Mouse (Mus musculus): ENCODE data around the gene Dstyk. TPM values are rescaled to one million over a fixed set of nuclear protein-coding genes. Genes with fewer than 3 reads are reported as not detected.

Gene Dstyk
- total RNA-seq, 2 experiments from 2014 or later: 9.7 to 11.1 TPM

DNA sequence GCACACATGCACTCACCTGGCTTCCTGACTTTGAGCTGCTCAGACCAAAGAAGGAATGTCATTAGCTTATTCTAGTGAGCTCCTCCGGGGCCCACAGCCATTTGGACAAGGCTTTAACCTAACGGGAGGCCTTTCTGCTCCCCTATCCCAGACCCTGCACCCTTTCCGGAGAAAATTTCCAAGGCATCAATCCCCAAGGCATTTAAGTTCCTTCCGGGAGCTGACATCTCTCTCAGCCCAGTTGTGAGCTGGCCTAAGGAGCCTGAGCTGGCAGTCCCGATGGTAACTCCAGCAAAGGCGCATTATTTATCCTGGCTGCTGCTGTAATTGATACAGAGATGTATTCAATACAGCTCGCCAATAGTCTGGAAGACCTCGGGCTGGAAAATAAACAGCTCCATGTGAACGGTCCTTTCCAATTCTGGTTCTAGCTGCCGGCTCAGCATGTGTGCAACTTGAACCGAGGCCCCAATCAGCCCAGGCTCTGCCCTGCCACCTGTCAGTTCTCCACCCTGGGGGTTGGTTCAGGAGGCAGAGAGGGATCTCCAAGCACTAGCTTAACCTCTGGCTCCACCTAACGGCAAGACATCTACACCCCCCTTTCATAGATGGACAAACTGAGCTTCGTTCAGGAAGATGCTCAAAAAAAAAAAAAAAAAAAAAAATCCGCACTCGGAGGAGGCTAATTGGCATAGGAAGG, 27.3 kb upstream of the Dstyk start:
- DNase-seq: peak; percentile 88
- TF ChIP-seq CTCF (IDR thresholded peaks at IDR 0.05): peak; percentile 79
- Histone ChIP-seq H3K27ac (peak overlapping the region; percentile 90), H3K4me3 (peak overlapping the region; percentile 82)
- intact Hi-C loops (cut with DNase I): loop anchor here (1.0 to 2.0 kb wide), 2 partner anchors 23 to 27 kb away; partner anchors contain the start of gene Dstyk

DNA sequence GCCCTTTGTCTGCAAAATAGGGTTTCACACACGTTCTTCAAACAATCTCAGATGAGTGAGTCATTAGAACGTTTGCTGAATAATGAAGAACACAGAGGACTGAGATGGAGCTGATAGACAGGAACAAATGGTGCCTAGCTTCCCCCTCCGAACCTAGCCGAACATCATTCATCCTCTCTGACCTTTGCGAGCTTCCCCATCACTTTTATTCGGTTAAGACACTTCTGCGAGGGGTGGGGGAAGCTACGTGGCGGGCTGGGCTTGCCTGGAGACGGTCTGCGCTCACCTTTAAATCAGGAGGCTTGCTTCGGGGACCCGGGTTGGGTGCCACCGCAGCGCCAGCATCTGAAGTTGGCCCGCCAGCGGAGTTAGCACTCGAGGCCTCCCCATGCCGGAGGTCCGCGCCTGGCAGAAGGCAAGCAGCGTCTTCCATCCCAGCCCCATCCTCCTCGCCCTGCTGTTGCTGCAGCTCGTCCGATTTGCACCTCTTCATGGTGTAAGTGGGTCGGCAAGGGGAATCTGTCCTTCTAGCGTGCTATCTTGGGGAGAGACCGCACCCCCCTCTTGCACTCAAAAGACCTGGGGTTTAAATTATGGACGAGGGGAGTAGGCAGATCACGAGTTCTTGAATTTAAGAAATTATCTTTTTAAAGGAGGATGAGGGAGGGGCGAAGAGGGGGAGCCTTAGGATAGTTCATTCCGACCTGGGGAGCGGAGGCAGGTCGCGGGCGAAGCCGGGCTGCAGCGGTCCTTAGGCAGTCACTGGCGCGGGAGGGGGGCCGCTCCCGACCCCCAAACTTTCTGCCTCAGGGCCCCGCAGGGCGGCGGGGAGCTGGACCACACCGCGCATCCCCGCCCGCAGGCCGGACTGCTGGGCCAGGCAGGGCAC, 26.4 kb upstream of the Dstyk start, which contains the start of gene Tmcc2:
Gene Tmcc2 (minus strand): TSS at position 591 of the 889 bp plus-strand sequence.
- peak; percentile 64 for DNase-seq
- intact Hi-C loops (cut with DNase I): loop anchor here (1.0 to 2.0 kb wide), 2 partner anchors 24 to 26 kb away; partner anchors contain the start of gene Dstyk
- Histone ChIP-seq H3K27ac (peak within 1 kb of the TSS; percentile 90), H3K4me3 (peak within 1 kb of the TSS; percentile 82)
- TF ChIP-seq CTCF (IDR thresholded peaks at IDR 0.05): no peak

DNA sequence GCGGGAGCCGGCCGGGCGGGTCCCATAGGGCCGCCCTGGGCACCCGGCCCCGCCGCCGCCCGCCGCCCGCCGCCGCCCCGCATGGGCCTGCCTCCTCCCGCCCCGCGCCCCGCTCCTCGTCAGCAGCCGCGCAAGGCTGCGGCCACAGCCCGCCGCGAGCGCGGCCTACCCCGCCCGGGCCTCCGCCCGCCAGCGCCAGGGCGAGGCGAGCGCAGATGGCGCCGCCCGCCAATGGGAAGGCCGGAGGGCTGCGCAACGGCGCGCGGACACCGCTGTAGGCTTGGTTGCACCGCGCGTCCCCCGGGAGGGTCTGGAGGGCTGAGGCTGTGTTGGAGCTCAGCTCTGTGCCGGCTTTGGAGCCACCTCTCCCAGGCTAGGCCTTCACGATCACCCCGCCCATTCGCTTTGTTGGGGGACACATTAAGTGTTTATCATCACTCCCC, 25.8 kb upstream of the Dstyk start:
- intact Hi-C loops (cut with DNase I): loop anchor here (2.0 kb wide), 1 partner anchor 25 kb away; the partner anchor contains the start of gene Dstyk
- DNase-seq: peak; percentile 91
- TF ChIP-seq CTCF (IDR thresholded peaks at IDR 0.05): no peak
- Histone ChIP-seq H3K27ac (peak overlapping the region; percentile 90), H3K4me3 (peak overlapping the region; percentile 82)

DNA sequence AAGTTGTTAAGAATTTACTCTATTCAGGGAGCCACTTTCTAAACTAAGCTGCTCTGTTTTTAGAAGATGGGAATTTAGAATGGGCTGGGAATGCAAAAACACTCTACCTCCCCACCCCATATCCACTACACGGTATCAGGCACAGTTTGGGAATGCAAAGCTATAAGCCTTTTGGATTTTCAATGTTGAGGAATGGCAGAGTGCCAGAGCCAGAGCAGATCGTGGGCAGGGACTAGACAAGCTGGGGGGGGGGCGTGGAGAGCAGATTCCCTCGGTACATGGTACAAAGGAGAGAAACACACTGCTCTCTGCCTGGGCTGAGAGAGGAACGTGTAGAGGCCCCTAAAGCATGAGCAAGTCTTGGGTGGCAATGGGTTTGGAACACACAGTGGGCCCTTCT, 24.5 kb upstream of the Dstyk start:
- intact Hi-C loops (cut with DNase I): no loop called here
- H3K27ac ChIP-seq: no peak overlapping the region
- TF ChIP-seq CTCF (IDR thresholded peaks at IDR 0.05): no peak
- DNase-seq: no peak
- no peak overlapping the region for H3K4me3 ChIP-seq

DNA sequence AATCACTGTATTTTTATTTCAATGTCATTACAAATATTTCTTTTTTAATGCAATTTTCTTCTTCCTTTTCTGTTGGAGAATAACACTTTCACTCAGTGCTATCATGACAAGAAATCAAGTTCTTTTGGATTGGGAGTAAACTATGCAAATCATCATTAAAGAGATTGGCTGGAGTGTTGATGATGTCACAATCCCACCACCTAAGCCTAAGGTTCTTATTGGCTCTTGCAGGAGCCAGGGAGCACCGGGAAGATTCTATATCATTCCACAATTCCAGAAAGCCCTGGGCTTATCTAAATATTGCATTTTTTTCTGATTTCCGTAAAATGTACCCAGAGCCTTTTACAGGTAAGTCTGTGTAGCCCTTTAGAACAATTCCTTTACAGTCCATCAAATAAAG, 20.6 kb upstream of the Dstyk start:
- DNase-seq: no peak
- Histone ChIP-seq H3K4me3 (no peak overlapping the region), H3K27ac (no peak overlapping the region)
- intact Hi-C loops (cut with DNase I): no loop called here
- TF ChIP-seq CTCF (IDR thresholded peaks at IDR 0.05): no peak

DNA sequence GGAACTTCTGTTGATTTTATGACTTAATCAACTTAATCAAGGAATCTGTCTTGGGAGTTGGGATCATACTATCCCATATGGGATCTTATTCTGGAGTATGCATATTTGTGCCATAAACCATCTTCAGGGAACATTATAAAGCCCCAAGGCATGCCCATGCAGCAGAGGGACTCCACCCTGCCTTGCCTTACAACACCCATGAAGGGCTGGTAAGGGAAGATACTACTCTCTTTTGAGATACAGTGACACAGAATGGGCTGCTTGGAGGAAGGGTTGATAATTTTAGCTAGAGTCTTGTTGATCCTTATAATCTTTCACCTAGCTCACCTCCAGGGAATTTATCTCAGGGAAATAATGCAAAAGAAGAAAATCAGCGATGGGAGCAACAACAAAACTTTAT, 16.8 kb upstream of the Dstyk start:
- H3K27ac ChIP-seq: no peak overlapping the region
- intact Hi-C loops (cut with DNase I): no loop called here
- no peak overlapping the region for H3K4me3 ChIP-seq
- no peak for DNase-seq
- TF ChIP-seq CTCF (IDR thresholded peaks at IDR 0.05): no peak

DNA sequence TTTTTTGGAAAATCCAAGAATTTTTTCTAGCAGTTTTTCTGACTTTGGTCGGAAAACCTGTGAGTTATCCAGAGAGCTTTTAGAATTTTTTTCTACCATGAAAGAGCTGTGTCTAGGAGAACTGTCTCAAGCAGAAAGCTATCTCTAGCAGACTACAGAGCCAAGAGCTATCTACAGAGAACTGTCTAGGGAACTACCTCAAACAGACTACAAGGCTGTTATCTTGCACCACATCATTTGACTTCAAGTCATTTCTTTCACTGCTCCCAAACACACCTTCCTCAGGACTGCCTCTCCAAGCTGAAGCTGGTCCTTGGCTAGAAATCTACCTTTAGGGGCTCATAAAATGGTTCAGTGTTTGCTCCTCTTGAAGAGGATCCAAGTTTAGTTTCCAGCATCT, 15.5 kb upstream of the Dstyk start:
- no peak for DNase-seq
- intact Hi-C loops (cut with DNase I): no loop called here
- TF ChIP-seq CTCF (IDR thresholded peaks at IDR 0.05): no peak
- Histone ChIP-seq H3K27ac (no peak overlapping the region), H3K4me3 (no peak overlapping the region)

DNA sequence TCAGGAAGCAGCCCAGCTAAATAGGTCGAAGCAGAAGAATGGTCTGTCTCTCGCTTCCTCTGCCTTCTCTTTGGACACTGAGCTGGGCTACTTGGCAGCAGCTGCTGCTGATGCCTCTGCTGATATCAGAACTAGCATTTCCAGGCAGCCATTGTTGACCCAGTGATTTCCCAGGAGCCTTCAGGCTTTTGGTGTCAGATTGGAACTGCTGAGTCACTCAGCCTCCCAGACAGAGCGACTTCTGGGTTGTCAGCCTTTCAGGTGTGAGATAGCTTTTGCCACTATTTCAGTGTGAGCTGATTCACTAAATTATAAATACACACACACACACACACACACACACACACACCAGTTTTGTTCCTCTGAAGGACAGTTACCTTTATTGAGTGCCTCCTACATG, 6.7 kb upstream of the Dstyk start:
- no peak overlapping the region for H3K4me3 ChIP-seq
- TF ChIP-seq CTCF (IDR thresholded peaks at IDR 0.05): no peak
- intact Hi-C loops (cut with DNase I): no loop called here

DNA sequence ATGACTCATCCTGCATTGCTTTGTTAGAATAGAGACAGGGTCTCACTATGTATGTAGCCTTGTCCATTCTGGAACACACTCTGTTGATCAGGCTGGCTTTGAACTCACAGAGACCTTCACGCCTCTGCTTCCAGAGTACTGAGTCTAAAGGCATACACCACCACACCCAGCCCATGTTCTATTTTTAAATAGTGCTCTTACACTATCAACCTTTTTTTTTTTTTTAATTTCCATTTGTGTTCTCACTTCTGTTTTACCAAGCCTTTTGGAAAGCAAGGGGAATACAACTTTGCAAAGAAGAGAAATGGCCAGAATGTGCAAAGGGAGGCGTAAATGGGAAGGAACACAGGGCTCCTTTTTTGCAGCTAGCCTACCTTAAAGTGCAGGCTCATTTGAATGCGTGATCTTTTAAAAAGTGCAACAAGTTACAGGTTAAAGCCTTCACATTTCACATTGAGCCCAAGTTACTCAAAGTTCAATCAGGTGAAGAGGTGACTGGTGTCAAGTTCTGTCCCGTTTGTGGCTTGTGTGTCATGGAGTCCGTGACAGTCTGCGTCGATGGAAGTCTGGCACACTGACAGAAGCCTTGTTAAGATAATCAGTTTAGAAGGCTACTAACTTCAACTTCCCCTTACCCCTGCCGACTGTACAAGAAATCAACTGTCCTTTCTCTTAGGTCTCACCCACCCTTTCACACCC, 962 bp upstream of the Dstyk start:
- peak overlapping the region; percentile 93 for H3K27ac ChIP-seq
- peak overlapping the region; percentile 82 for H3K4me3 ChIP-seq
- no peak for DNase-seq
- TF ChIP-seq CTCF (IDR thresholded peaks at IDR 0.05): no peak
- intact Hi-C loops (cut with DNase I): loop anchor here (2.0 kb wide), 3 partner anchors 26 to 60 kb away; partner anchors contain the start of genes Rbbp5 and Tmcc2

More for the DNA sequence above, 6.7 kb upstream of the Dstyk start:
- no peak overlapping the region for H3K27ac ChIP-seq
- no peak for DNase-seq

DNA sequence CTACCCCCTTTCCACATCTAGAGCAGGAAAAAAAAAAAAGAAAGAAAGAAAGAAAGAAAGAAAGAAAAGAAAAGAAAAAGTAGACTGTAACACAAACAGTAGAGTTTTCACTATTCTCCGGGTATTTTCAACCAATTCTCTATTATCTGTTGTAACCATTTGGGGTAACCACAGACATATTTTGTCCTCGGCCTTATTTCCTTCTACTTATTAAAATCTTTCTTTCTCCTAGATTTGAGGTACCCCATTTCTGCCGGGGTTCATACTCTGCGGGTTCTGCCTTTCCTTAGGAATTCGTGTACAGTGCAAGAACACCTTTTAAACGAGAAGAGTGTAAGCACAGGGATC, 438 bp upstream of the Dstyk start:
- Histone ChIP-seq H3K27ac (peak overlapping the region; percentile 93), H3K4me3 (peak overlapping the region; percentile 82)
- intact Hi-C loops (cut with DNase I): loop anchor here (2.0 kb wide), 3 partner anchors 26 to 60 kb away; partner anchors contain the start of genes Rbbp5 and Tmcc2
- TF ChIP-seq CTCF (IDR thresholded peaks at IDR 0.05): no peak
- DNase-seq: no peak

DNA sequence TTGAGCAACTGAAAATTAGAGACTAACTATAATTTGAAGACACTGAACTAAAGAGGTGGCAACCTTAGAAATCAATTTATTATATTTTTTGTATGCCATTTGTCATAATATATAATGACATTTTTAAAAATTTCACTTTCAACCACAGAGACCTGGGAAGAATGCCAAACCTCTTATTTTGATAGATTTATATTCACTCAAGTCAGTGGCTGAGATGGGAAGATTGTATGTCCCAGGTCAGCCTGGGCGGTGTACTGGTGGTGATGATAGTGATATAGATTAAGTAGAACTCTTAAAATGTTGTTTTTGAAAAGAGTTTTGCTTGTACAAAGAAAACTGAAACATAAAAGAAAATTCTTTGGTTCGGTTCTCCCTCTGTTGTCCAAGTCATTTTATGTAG, 2.9 kb downstream of the Dstyk start:
- intact Hi-C loops (cut with DNase I): no loop called here
- Histone ChIP-seq H3K4me3 (no peak overlapping the region), H3K27ac (no peak overlapping the region)
- no peak for TF ChIP-seq CTCF (IDR thresholded peaks at IDR 0.05)
- DNase-seq: no peak

DNA sequence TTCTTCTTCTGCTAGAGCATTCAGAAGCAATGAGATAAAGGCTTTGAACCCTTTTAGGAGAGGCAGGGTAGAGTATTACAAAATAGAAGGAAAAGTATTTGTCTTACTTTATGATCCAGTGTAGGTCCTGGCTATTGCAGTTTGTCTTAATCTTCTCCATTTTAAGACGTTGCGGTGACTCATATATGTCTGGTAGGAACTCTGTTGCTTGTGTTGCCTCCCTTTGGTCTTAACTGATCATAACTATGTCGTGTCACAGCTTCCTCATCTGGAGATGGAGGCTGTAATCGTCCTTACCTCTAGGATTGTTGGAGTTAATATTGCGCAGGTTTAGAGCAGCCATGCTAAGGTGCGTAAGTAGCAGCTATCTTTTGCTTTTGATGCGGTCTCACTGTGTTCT, 3.3 kb downstream of the Dstyk start:
- Histone ChIP-seq H3K27ac (no peak overlapping the region), H3K4me3 (no peak overlapping the region)
- DNase-seq: no peak
- no peak for TF ChIP-seq CTCF (IDR thresholded peaks at IDR 0.05)
- intact Hi-C loops (cut with DNase I): no loop called here
